Mouse (Mus musculus): ENCODE results near the gene Ern1. TPM values are rescaled to one million over a fixed set of nuclear protein-coding genes. Genes with fewer than 3 reads are reported as not detected.

Gene Ern1
- polyA plus RNA-seq, 1 experiment from 2014 or later = 4.4 TPM

GRCm38 (mm10) chr11:106428106-106428505 lies 59.5 kb downstream of the Ern1 start:
- whole genome bisulfite sequencing (ENCODE audit: insufficient replicate concordance) = 80% methylated on average over 4 of the region's 4 CpGs
- H3K4me3 ChIP-seq (ENCODE audit: low read depth, low read length) = no peak overlapping the region
- no peak overlapping the region for H3K27ac ChIP-seq (ENCODE audit: low read depth, low read length)
- no peaks in the 10 kb centered on the region for H3K4me1 ChIP-seq (ENCODE audit: control insufficient read depth, insufficient read depth, low read length)
- H3K9me3 ChIP-seq (replicated peaks; ENCODE audit: control insufficient read depth, low read length) = no peaks in the 10 kb centered on the region
- H3K36me3 ChIP-seq (ENCODE audit: control insufficient read depth, insufficient read depth, low read length) = no peaks in the 10 kb centered on the region
- H3K4me2 ChIP-seq = no peak overlapping the region
- no peaks in the 10 kb centered on the region for H3K27me3 ChIP-seq (ENCODE audit: control insufficient read depth, insufficient read depth, low read length)
- no peak for ATAC-seq (replicated peaks; ENCODE audit: insufficient number of reproducible peaks, low FRiP score, low TSS enrichment)
- H3K9ac ChIP-seq (ENCODE audit: low read depth, low read length) = no peak overlapping the region

GRCm38 (mm10) chr11:106426447-106426846 lies 61.2 kb downstream of the Ern1 start:
- Histone ChIP-seq H3K4me1 (ENCODE audit: control insufficient read depth, insufficient read depth, low read length) (no peaks in the 10 kb centered on the region), H3K4me3 (ENCODE audit: low read depth, low read length) (no peak overlapping the region), H3K4me2 (no peak overlapping the region), H3K9me3 (replicated peaks; ENCODE audit: control insufficient read depth, low read length) (no peaks in the 10 kb centered on the region), H3K27ac (ENCODE audit: low read depth, low read length) (no peak overlapping the region), H3K9ac (ENCODE audit: low read depth, low read length) (no peak overlapping the region), H3K36me3 (ENCODE audit: control insufficient read depth, insufficient read depth, low read length) (no peaks in the 10 kb centered on the region), H3K27me3 (ENCODE audit: control insufficient read depth, insufficient read depth, low read length) (no peaks in the 10 kb centered on the region)
- 66% methylated on average over 4 of the region's 4 CpGs for WGBS (ENCODE audit: insufficient replicate concordance)
- ATAC-seq (replicated peaks; ENCODE audit: insufficient number of reproducible peaks, low FRiP score, low TSS enrichment) = no peak

GRCm38 (mm10) chr11:106425201-106425600 lies 62.5 kb downstream of the Ern1 start:
- H3K4me3 ChIP-seq (ENCODE audit: low read depth, low read length) = no peak overlapping the region
- no peak overlapping the region for H3K4me2 ChIP-seq
- H3K9ac ChIP-seq (ENCODE audit: low read depth, low read length) = no peak overlapping the region
- ATAC-seq (replicated peaks; ENCODE audit: insufficient number of reproducible peaks, low FRiP score, low TSS enrichment) = no peak
- H3K27me3 ChIP-seq (ENCODE audit: control insufficient read depth, insufficient read depth, low read length) = no peaks in the 10 kb centered on the region
- H3K9me3 ChIP-seq (replicated peaks; ENCODE audit: control insufficient read depth, low read length) = no peaks in the 10 kb centered on the region
- 88% methylated on average over 5 of the region's 5 CpGs for WGBS (ENCODE audit: insufficient replicate concordance)
- H3K4me1 ChIP-seq (ENCODE audit: control insufficient read depth, insufficient read depth, low read length) = no peaks in the 10 kb centered on the region
- no peak overlapping the region for H3K27ac ChIP-seq (ENCODE audit: low read depth, low read length)
- H3K36me3 ChIP-seq (ENCODE audit: control insufficient read depth, insufficient read depth, low read length) = no peaks in the 10 kb centered on the region

GRCm38 (mm10) chr11:106419262-106420102 lies 68.2 kb downstream of the Ern1 start:
- Histone ChIP-seq H3K27me3 (ENCODE audit: control insufficient read depth, insufficient read depth, low read length) (no peaks in the 10 kb centered on the region), H3K9ac (ENCODE audit: low read depth, low read length) (0 out of 2 replicates have a peak overlapping the region, but pooled peaks have one; percentile 5), H3K36me3 (ENCODE audit: control insufficient read depth, insufficient read depth, low read length) (no peaks in the 10 kb centered on the region), H3K4me2 (no peak overlapping the region), H3K27ac (ENCODE audit: low read depth, low read length) (no peak overlapping the region), H3K4me3 (ENCODE audit: low read depth, low read length) (no peak overlapping the region), H3K4me1 (ENCODE audit: control insufficient read depth, insufficient read depth, low read length) (peaks cover 5% of the 10 kb centered on the region; the same call in 1 of the 2 replicates), H3K9me3 (replicated peaks; ENCODE audit: control insufficient read depth, low read length) (no peaks in the 10 kb centered on the region)
- 69% methylated on average over 9 of the region's 9 CpGs for WGBS (ENCODE audit: insufficient replicate concordance)
- ATAC-seq (replicated peaks; ENCODE audit: insufficient number of reproducible peaks, low FRiP score, low TSS enrichment) = no peak

DNA sequence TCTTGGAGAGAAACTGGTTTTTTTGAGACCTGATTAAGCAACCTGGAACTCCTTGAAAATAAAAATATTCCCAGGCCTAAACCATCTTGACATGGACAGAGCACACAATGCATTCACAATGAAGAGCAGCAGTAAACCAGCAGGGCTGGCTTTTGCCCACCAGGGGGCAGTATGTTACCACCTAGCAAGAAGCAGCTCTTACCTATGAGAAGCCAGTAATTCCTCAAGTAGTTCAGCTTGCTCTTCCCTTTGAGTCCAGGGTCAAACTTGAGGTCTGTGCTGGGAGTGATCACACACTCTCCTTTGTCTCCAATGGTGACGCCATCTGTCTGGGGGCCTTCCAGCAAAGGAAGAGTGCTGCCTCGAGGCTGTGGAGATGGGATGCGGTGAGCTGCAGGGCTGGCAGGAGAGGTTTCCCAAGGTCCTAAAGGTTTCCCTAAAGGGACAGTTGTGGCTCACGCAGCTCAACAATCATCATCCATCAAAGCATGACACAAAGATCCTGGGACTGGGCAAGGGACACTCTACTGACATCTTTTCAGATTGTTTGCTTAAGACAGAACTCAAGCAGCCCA lies 68.9 kb downstream of the Ern1 start:
- Histone ChIP-seq H3K4me2 (no peak overlapping the region), H3K27me3 (ENCODE audit: control insufficient read depth, insufficient read depth, low read length) (no peaks in the 10 kb centered on the region), H3K9ac (ENCODE audit: low read depth, low read length) (no peak overlapping the region), H3K36me3 (ENCODE audit: control insufficient read depth, insufficient read depth, low read length) (no peaks in the 10 kb centered on the region), H3K4me1 (ENCODE audit: control insufficient read depth, insufficient read depth, low read length) (peaks cover 5% of the 10 kb centered on the region; the same call in 1 of the 2 replicates), H3K9me3 (replicated peaks; ENCODE audit: control insufficient read depth, low read length) (no peaks in the 10 kb centered on the region), H3K4me3 (ENCODE audit: low read depth, low read length) (no peak overlapping the region), H3K27ac (ENCODE audit: low read depth, low read length) (no peak overlapping the region)
- WGBS (ENCODE audit: insufficient replicate concordance) = 36% methylated on average over 4 of the region's 4 CpGs
- ATAC-seq (replicated peaks; ENCODE audit: insufficient number of reproducible peaks, low FRiP score, low TSS enrichment) = no peak

- Histone ChIP-seq H3K4me1 (ENCODE audit: control insufficient read depth, insufficient read depth, low read length) (peaks cover 5% of the 10 kb centered on the region; the same call in 1 of the 2 replicates), H3K4me2 (no peak overlapping the region), H3K27me3 (ENCODE audit: control insufficient read depth, insufficient read depth, low read length) (no peaks in the 10 kb centered on the region), H3K27ac (ENCODE audit: low read depth, low read length) (no peak overlapping the region), H3K9ac (ENCODE audit: low read depth, low read length) (no peak overlapping the region), H3K4me3 (ENCODE audit: low read depth, low read length) (no peak overlapping the region), H3K9me3 (replicated peaks; ENCODE audit: control insufficient read depth, low read length) (no peaks in the 10 kb centered on the region), H3K36me3 (ENCODE audit: control insufficient read depth, insufficient read depth, low read length) (peaks cover 2% of the 10 kb centered on the region; the same call in 1 of the 2 replicates)
- 59% methylated on average over 2 of the region's 2 CpGs for WGBS (ENCODE audit: insufficient replicate concordance)
- ATAC-seq (replicated peaks; ENCODE audit: insufficient number of reproducible peaks, low FRiP score, low TSS enrichment) = no peak
These were observed 69.8 kb downstream of the Ern1 start for GRCm38 (mm10) chr11:106417860-106418259.

GRCm38 (mm10) chr11:106416331-106416730 lies 71.3 kb downstream of the Ern1 start:
- no peak overlapping the region for H3K9ac ChIP-seq (ENCODE audit: low read depth, low read length)
- 57% methylated on average over 3 of the region's 3 CpGs for WGBS (ENCODE audit: insufficient replicate concordance)
- H3K27ac ChIP-seq (ENCODE audit: low read depth, low read length) = no peak overlapping the region
- H3K27me3 ChIP-seq (ENCODE audit: control insufficient read depth, insufficient read depth, low read length) = no peaks in the 10 kb centered on the region
- no peak for ATAC-seq (replicated peaks; ENCODE audit: insufficient number of reproducible peaks, low FRiP score, low TSS enrichment)
- H3K4me2 ChIP-seq = no peak overlapping the region
- H3K9me3 ChIP-seq (replicated peaks; ENCODE audit: control insufficient read depth, low read length) = no peaks in the 10 kb centered on the region
- H3K36me3 ChIP-seq (ENCODE audit: control insufficient read depth, insufficient read depth, low read length) = peaks cover 2% of the 10 kb centered on the region; the same call in 1 of the 2 replicates
- no peak overlapping the region for H3K4me3 ChIP-seq (ENCODE audit: low read depth, low read length)
- peaks cover 5% of the 10 kb centered on the region; the same call in 1 of the 2 replicates for H3K4me1 ChIP-seq (ENCODE audit: control insufficient read depth, insufficient read depth, low read length)

DNA sequence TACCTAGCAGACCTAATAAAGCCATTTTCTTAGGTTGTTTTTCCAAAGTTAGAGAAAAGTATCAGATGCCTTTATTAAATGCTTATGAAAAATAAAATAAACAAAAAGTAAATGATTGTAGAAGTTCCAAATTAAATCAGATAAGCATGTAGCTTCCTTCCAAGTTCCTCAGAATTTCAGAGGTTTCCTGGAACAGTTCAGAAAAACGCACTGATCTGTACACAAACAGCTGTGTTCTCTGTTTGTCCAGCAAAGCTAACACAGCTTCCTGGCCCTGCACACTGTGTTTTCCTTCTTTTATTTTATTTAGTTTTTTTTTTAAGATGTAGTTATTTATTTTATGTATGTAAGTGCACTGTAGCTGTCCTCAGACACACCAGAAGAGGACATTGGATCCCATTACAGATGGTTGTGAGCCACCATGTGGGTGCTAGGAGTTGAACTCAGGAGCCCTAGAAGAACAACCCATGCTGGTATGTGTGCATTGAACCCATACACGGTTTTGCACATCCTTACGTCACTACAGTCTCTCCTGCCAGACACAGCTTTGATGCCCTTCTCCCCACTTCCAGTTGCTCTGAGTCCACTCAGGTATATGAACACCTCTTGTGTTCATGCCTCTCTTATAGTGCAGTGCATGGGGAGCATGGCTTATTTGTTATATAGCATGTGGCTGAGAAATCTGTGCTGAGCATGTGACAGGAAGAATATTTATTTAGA lies 74.9 kb downstream of the Ern1 start:
- 84% methylated on average over 3 of the region's 3 CpGs for WGBS (ENCODE audit: insufficient replicate concordance)
- Histone ChIP-seq H3K4me1 (ENCODE audit: control insufficient read depth, insufficient read depth, low read length) (peaks cover 8% of the 10 kb centered on the region), H3K9me3 (replicated peaks; ENCODE audit: control insufficient read depth, low read length) (no peaks in the 10 kb centered on the region), H3K4me2 (no peak overlapping the region), H3K9ac (ENCODE audit: low read depth, low read length) (no peak overlapping the region), H3K27me3 (ENCODE audit: control insufficient read depth, insufficient read depth, low read length) (no peaks in the 10 kb centered on the region), H3K36me3 (ENCODE audit: control insufficient read depth, insufficient read depth, low read length) (peaks cover 2% of the 10 kb centered on the region; the same call in 1 of the 2 replicates), H3K27ac (ENCODE audit: low read depth, low read length) (no peak overlapping the region), H3K4me3 (ENCODE audit: low read depth, low read length) (no peak overlapping the region)
- no peak for ATAC-seq (replicated peaks; ENCODE audit: insufficient number of reproducible peaks, low FRiP score, low TSS enrichment)
